Mouse (Mus musculus) hindbrain, postnatal 0 days (tissue): ENCODE data around the gene Prss21. TPM values are rescaled to one million over a fixed set of nuclear protein-coding genes. Genes with fewer than 3 reads are reported as not detected.

Experiments
- microRNA-seq, 2 experiments: library from miRNA; unstranded; fragments of <30 nt; microRNA quantifications; one replicate each; pipeline ENCODE4; 2016
- polyA plus RNA-seq: library from polyadenylated mRNA; unstranded; fragments of >200 nt; fragmentation: Nextera tagmentation; extraction: Ambion mirVana; gene quantifications from 2 replicates; pipeline ENCODE4 v1.2.1, GENCODE M21; 2015
- total RNA-seq: library from RNA; depleted of rRNA; stranded (reverse); fragments of >200 nt; gene quantifications from 2 replicates; pipeline ENCODE4 v1.2.3, GENCODE M21; 2014; rRNA removed

Gene Prss21
- total and polyA plus RNA-seq, 2 experiments from 2014 or later: not detected

Small RNA genes within 50 kb of the gene (microRNA-seq; reads per million reads assigned to microRNA genes)
- 0.88 to 1.4 reads per million in 2 experiments for gene Mir5125

Other genes starting within 250 kb of the Prss21 start
- gene Mmp25, start 222.8 kb upstream of the Prss21 start, total RNA-seq: 0.65 and 1.2 TPM in 2 replicates
- 1.2 and 1.3 TPM in 2 replicates for gene Mmp25, start 222.8 kb upstream of the Prss21 start, polyA plus RNA-seq
- gene Bicdl2, start 207.6 kb upstream of the Prss21 start, total RNA-seq: not detected in 2 replicates
- 0.11 and 0.18 TPM in 2 replicates for gene Bicdl2, start 207.6 kb upstream of the Prss21 start, polyA plus RNA-seq
- 107 and 126 TPM in 2 replicates for gene Hcfc1r1, start 194.5 kb upstream of the Prss21 start, total RNA-seq
- 209 and 217 TPM in 2 replicates for gene Hcfc1r1, start 194.5 kb upstream of the Prss21 start, polyA plus RNA-seq
- gene Thoc6, start 194.2 kb upstream of the Prss21 start, total RNA-seq: 16.1 and 28.1 TPM in 2 replicates
- 28.4 and 29.1 TPM in 2 replicates for gene Thoc6, start 194.2 kb upstream of the Prss21 start, polyA plus RNA-seq
- 5.5 and 8.7 TPM in 2 replicates for gene Tnfrsf12a, start 190.6 kb upstream of the Prss21 start, total RNA-seq
- gene Tnfrsf12a, start 190.6 kb upstream of the Prss21 start, polyA plus RNA-seq: 7.3 and 7.7 TPM in 2 replicates
- 0.75 and 1.0 TPM in 2 replicates for gene Cldn6, start 188.8 kb upstream of the Prss21 start, total RNA-seq
- 0.33 and 0.34 TPM in 2 replicates for gene Cldn6, start 188.8 kb upstream of the Prss21 start, polyA plus RNA-seq
- gene Cldn9, start 184.0 kb upstream of the Prss21 start, total RNA-seq: 1.0 and 1.9 TPM in 2 replicates
- 1.1 and 1.2 TPM in 2 replicates for gene Cldn9, start 184.0 kb upstream of the Prss21 start, polyA plus RNA-seq
- gene 1520401A03Rik, start 145.3 kb upstream of the Prss21 start, total RNA-seq: not detected in 2 replicates
- gene 1520401A03Rik, start 145.3 kb upstream of the Prss21 start, polyA plus RNA-seq: 0.19 and 0.26 TPM in 2 replicates
- gene Pkmyt1, start 141.7 kb upstream of the Prss21 start, total RNA-seq: 27.1 and 27.8 TPM in 2 replicates
- 19.5 and 20.1 TPM in 2 replicates for gene Pkmyt1, start 141.7 kb upstream of the Prss21 start, polyA plus RNA-seq
- 102 and 120 TPM in 2 replicates for gene Paqr4, start 127.2 kb upstream of the Prss21 start, total RNA-seq
- 69.4 and 72.1 TPM in 2 replicates for gene Paqr4, start 127.2 kb upstream of the Prss21 start, polyA plus RNA-seq
- 1.2 and 2.0 TPM in 2 replicates for gene Kremen2, start 122.2 kb upstream of the Prss21 start, total RNA-seq
- gene Kremen2, start 122.2 kb upstream of the Prss21 start, polyA plus RNA-seq: 1.1 and 1.4 TPM in 2 replicates
- 230 and 258 TPM in 2 replicates for gene Flywch1, start 96.5 kb upstream of the Prss21 start, total RNA-seq
- 165 and 183 TPM in 2 replicates for gene Flywch1, start 96.5 kb upstream of the Prss21 start, polyA plus RNA-seq
- 63.3 and 83.8 TPM in 2 replicates for gene Flywch2, start 82.0 kb upstream of the Prss21 start, total RNA-seq
- gene Flywch2, start 82.0 kb upstream of the Prss21 start, polyA plus RNA-seq: 99.8 and 123 TPM in 2 replicates
- 133 and 144 TPM in 2 replicates for gene Srrm2, start 77.5 kb upstream of the Prss21 start, total RNA-seq
- gene Srrm2, start 77.5 kb upstream of the Prss21 start, polyA plus RNA-seq: 419 and 436 TPM in 2 replicates
- 755 and 1,410 TPM in 2 replicates for gene Elob, start 38.9 kb upstream of the Prss21 start, total RNA-seq
- 1,482 and 1,504 TPM in 2 replicates for gene Elob, start 38.9 kb upstream of the Prss21 start, polyA plus RNA-seq
- not detected in 2 replicates for gene Prss33, start 32.0 kb upstream of the Prss21 start, total RNA-seq
- not detected in 2 replicates for gene Prss33, start 32.0 kb upstream of the Prss21 start, polyA plus RNA-seq
- not detected in 2 replicates for gene Prss32, start 24.2 kb upstream of the Prss21 start, total RNA-seq
- 0.25 and 0.48 TPM in 2 replicates for gene Prss32, start 24.2 kb upstream of the Prss21 start, polyA plus RNA-seq
- gene Prss41, start 23.9 kb upstream of the Prss21 start, total RNA-seq: 0.37 TPM in 1 of 2 replicates, not detected in the other
- gene Prss41, start 23.9 kb upstream of the Prss21 start, polyA plus RNA-seq: 0.90 and 1.3 TPM in 2 replicates
- not detected in 2 replicates for gene Dcpp1, start 12.8 kb downstream of the Prss21 start, total RNA-seq
- not detected in 2 replicates for gene Dcpp1, start 12.8 kb downstream of the Prss21 start, polyA plus RNA-seq
- not detected in 2 replicates for gene Dcpp2, start 12.8 kb downstream of the Prss21 start, total RNA-seq
- gene Dcpp2, start 12.8 kb downstream of the Prss21 start, polyA plus RNA-seq: not detected in 2 replicates
- not detected in 2 replicates for gene Dcpp3, start 49.4 kb downstream of the Prss21 start, total RNA-seq
- not detected in 2 replicates for gene Dcpp3, start 49.4 kb downstream of the Prss21 start, polyA plus RNA-seq
- not detected in 2 replicates for gene Sbp, start 73.6 kb downstream of the Prss21 start, total RNA-seq
- gene Sbp, start 73.6 kb downstream of the Prss21 start, polyA plus RNA-seq: not detected in 2 replicates
- gene Sbpl, start 87.2 kb downstream of the Prss21 start, total RNA-seq: 1.4 TPM in 1 of 2 replicates, not detected in the other
- not detected in 2 replicates for gene Sbpl, start 87.2 kb downstream of the Prss21 start, polyA plus RNA-seq
- not detected in 2 replicates for gene Prss30, start 112.5 kb downstream of the Prss21 start, total RNA-seq
- gene Prss30, start 112.5 kb downstream of the Prss21 start, polyA plus RNA-seq: not detected in 2 replicates
- 0.42 TPM in 1 of 2 replicates, not detected in the other for gene Prss22, start 130.0 kb downstream of the Prss21 start, total RNA-seq
- not detected in 2 replicates for gene Prss22, start 130.0 kb downstream of the Prss21 start, polyA plus RNA-seq
- gene Prss27, start 170.1 kb downstream of the Prss21 start, total RNA-seq: not detected in 2 replicates
- gene Prss27, start 170.1 kb downstream of the Prss21 start, polyA plus RNA-seq: 0.14 TPM in 1 of 2 replicates, not detected in the other
- gene Kctd5, start 205.4 kb downstream of the Prss21 start, total RNA-seq: 106 and 109 TPM in 2 replicates
- 91.4 and 95.7 TPM in 2 replicates for gene Kctd5, start 205.4 kb downstream of the Prss21 start, polyA plus RNA-seq